Mouse (Mus musculus): Measurements from ENCODE around the gene Zzef1. TPM values are rescaled to one million over a fixed set of nuclear protein-coding genes. Genes with fewer than 3 reads are reported as not detected.

Zzef1 gene
- total and polyA plus RNA-seq, 3 experiments: 10.5 to 20.8 (median 16.8) TPM

DNA sequence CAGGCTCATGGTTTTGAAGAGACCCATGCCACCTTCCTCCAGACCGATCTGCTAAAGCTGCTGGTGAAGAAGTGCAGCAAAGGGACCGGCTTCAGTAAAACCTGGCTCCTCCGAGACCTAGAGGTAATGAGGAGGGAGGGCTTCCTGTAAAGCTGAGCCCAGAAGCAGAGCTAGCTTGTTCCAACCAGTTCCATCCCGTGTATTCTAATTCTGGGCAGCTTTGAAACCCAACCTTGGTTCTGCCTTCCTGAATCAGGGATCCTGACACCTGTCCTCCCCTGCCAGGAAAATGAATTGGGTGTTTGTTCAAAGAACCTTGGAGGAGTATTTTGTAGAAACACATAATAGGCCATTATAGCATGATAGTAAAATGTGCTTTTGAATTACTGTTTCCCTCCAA is 112.4 kb downstream of the Zzef1 start:
- Histone ChIP-seq H3K4me3 (replicated peaks in 1 of 3; ENCODE audit: low read depth in 2 of 3, low read length in 2 of 3, poor library complexity in 1 of 3) (no peak overlapping the region), H3K4me2 (ENCODE audit: insufficient read depth, low read depth, poor library complexity, severe bottlenecking) (no peak overlapping the region), H3K27ac (ENCODE audit: insufficient read depth, low read depth) (no peak overlapping the region), H3K9ac (ENCODE audit: insufficient read depth, low read depth) (no peak overlapping the region), H3K36me3 (replicated peaks in 1 of 2; ENCODE audit: control insufficient read depth in 1 of 2, insufficient read depth in 1 of 2, low read length in 1 of 2) (peaks cover 55 to 85% of the 10 kb centered on the region in 2 experiments), H3K79me2 (replicated peaks; ENCODE audit: control insufficient read depth, extremely low read depth, insufficient read depth, poor library complexity, severe bottlenecking) (no peaks in the 10 kb centered on the region), H3K4me1 (ENCODE audit: control insufficient read depth in 1 of 2, insufficient read depth in 2 of 2) (no peaks in the 10 kb centered on the region), H3K27me3 (replicated peaks) (no peaks in the 10 kb centered on the region), H3K9me3 (replicated peaks; ENCODE audit: low read length) (peaks cover 3% of the 10 kb centered on the region)
- DNase-seq (ENCODE audit: extremely low read depth): no peak
- TF ChIP-seq GABPA (IDR thresholded peaks at IDR 0.05; ENCODE audit: insufficient replicate concordance, low read depth, low read length) (no peak), POLR2A (IDR thresholded peaks at IDR 0.05; ENCODE audit: low read depth, low read length) (no peak), RAD21 (IDR thresholded peaks at IDR 0.05; ENCODE audit: low read depth, low read length) (no peak), MAZ (IDR thresholded peaks at IDR 0.05; ENCODE audit: low read depth, low read length) (no peak), KAT2A (IDR thresholded peaks at IDR 0.05; ENCODE audit: insufficient replicate concordance, low read length) (no peak), HCFC1 (IDR thresholded peaks at IDR 0.05; ENCODE audit: low read depth, low read length) (no peak), MXI1 (IDR thresholded peaks at IDR 0.05; ENCODE audit: low read depth, low read length) (no peak), ZC3H11A (IDR thresholded peaks at IDR 0.05; ENCODE audit: low read depth, low read length) (no peak), CHD1 (IDR thresholded peaks at IDR 0.05; ENCODE audit: low read depth, low read length) (no peak), PAX5 (IDR thresholded peaks at IDR 0.05; ENCODE audit: low read length) (no peak), MYC (IDR thresholded peaks at IDR 0.05; ENCODE audit: low read depth, low read length) (no peak), CTCF (conservative IDR thresholded peaks at IDR 0.05 in 1 of 2, IDR thresholded peaks at IDR 0.05 in 1 of 2; ENCODE audit: low read depth in 2 of 2, low read length in 2 of 2) (no peak), NELFE (IDR thresholded peaks at IDR 0.05; ENCODE audit: low read depth, low read length) (no peak), IRF4 (IDR thresholded peaks at IDR 0.05; ENCODE audit: low read depth, low read length) (no peak)
- dilution Hi-C loops (cut with MboI; ENCODE audit: extremely low pct_ligation_motif_present, extremely low pct_unique_long_range_greater_than_20kb, low sequenced_read_pairs) (no loop called here), in situ Hi-C loops (cut with MboI; ENCODE audit: low pct_ligation_motif_present, low pct_unique_long_range_greater_than_20kb, low sequenced_read_pairs) (no loop called here)

DNA sequence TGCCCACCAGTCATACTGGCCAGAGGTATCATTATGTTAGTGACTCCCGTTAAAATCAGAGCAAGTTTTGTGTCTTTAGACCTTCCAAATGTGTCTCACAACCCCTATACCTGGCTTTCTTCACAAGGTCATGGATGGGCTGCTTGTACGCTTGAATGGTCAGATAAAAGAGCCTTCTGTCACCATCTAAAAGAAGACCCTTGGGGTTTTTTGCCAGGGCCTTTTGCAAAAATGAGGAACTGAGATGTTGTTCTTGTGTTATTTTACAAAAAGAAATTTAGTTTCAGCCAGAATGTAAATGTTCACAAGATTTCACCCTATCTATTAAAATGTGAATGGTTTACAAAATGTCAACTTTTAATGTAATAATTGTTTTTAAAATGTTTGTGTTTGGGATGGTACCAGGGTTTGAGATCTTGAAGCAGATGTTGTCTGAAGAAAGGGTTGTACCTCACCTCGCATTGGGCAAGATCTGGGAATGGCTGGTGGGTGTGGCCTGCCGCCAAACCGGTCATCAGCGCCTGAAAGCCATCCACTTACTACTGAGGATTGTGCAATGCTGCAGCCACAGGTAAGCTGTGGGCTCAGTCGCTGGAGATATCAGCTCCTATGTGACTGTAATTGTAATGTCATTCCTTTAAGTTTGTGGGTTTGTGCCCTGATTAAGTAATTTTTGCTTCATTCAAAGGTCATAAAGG is 121.4 kb downstream of the Zzef1 start:
- H3K4me2 ChIP-seq (ENCODE audit: insufficient read depth, low read depth, poor library complexity, severe bottlenecking): peak overlapping the region; percentile 61
- dilution Hi-C loops (cut with MboI; ENCODE audit: extremely low pct_ligation_motif_present, extremely low pct_unique_long_range_greater_than_20kb, low sequenced_read_pairs) (no loop called here), in situ Hi-C loops (cut with MboI; ENCODE audit: low pct_ligation_motif_present, low pct_unique_long_range_greater_than_20kb, low sequenced_read_pairs) (loop anchor here (5.0 kb wide), 1 partner anchor 65 kb away; no protein-coding TSS in a partner anchor)
- H3K27ac ChIP-seq (ENCODE audit: insufficient read depth, low read depth): peak overlapping the region; percentile 62
- H3K4me1 ChIP-seq (ENCODE audit: control insufficient read depth in 1 of 2, insufficient read depth in 2 of 2): peaks cover 15 to 67% of the 10 kb centered on the region in 2 experiments
- H3K4me3 ChIP-seq (replicated peaks in 1 of 3; ENCODE audit: low read depth in 2 of 3, low read length in 2 of 3, poor library complexity in 1 of 3): peak overlapping the region in 1 of 3 experiments; percentile 4
- peak; percentile 81 for DNase-seq (ENCODE audit: extremely low read depth)
- no peaks in the 10 kb centered on the region for H3K79me2 ChIP-seq (replicated peaks; ENCODE audit: control insufficient read depth, extremely low read depth, insufficient read depth, poor library complexity, severe bottlenecking)
- peak overlapping the region; percentile 14; the same call in 1 of the 2 replicates for H3K9ac ChIP-seq (ENCODE audit: insufficient read depth, low read depth)
- H3K36me3 ChIP-seq (replicated peaks in 1 of 2; ENCODE audit: control insufficient read depth in 1 of 2, insufficient read depth in 1 of 2, low read length in 1 of 2): peaks cover 51 to 76% of the 10 kb centered on the region in 2 experiments
- no peaks in the 10 kb centered on the region for H3K9me3 ChIP-seq (replicated peaks; ENCODE audit: low read length)
- H3K27me3 ChIP-seq (replicated peaks): no peaks in the 10 kb centered on the region
- TF ChIP-seq SMC3 (IDR thresholded peaks at IDR 0.05; ENCODE audit: low read depth, low read length) (no peak; the same call in 1 of the 2 replicates), NELFE (IDR thresholded peaks at IDR 0.05; ENCODE audit: low read depth, low read length) (peak; percentile 26; the same call in 1 of the 2 replicates), JUND (conservative IDR thresholded peaks at IDR 0.05; ENCODE audit: low read depth, low read length) (peak; percentile 66; the same call in 1 of the 2 replicates), E2F4 (IDR thresholded peaks at IDR 0.05; ENCODE audit: insufficient replicate concordance, low read depth, low read length) (no peak), UBTF (IDR thresholded peaks at IDR 0.05; ENCODE audit: low read depth, low read length) (no peak), CHD1 (IDR thresholded peaks at IDR 0.05; ENCODE audit: low read depth, low read length) (no peak), CTCF (conservative IDR thresholded peaks at IDR 0.05 in 1 of 2, IDR thresholded peaks at IDR 0.05 in 1 of 2; ENCODE audit: low read depth in 2 of 2, low read length in 2 of 2) (no peak), USF2 (conservative IDR thresholded peaks at IDR 0.05; ENCODE audit: low read depth, low read length) (no peak), TBP (conservative IDR thresholded peaks at IDR 0.05; ENCODE audit: low read depth, low read length) (no peak), MXI1 (IDR thresholded peaks at IDR 0.05; ENCODE audit: low read depth, low read length) (peak; percentile 71), ZKSCAN1 (IDR thresholded peaks at IDR 0.05; ENCODE audit: borderline replicate concordance, low read depth, low read length) (no peak), ETS1 (conservative IDR thresholded peaks at IDR 0.05; ENCODE audit: low read depth, low read length) (peak; percentile 80), POLR2A (IDR thresholded peaks at IDR 0.05; ENCODE audit: low read depth, low read length) (no peak), CHD2 (IDR thresholded peaks at IDR 0.05; ENCODE audit: low read length) (peak; percentile 71), TCF12 (IDR thresholded peaks at IDR 0.05; ENCODE audit: low read depth, low read length) (peak; percentile 82), KAT2A (IDR thresholded peaks at IDR 0.05; ENCODE audit: insufficient replicate concordance, low read length) (0 out of 2 replicates have a peak, but pooled peaks have one; percentile 25), RAD21 (IDR thresholded peaks at IDR 0.05; ENCODE audit: low read depth, low read length) (no peak), MYC (IDR thresholded peaks at IDR 0.05; ENCODE audit: low read depth, low read length) (peak; percentile 72; the same call in 1 of the 2 replicates), MAZ (IDR thresholded peaks at IDR 0.05; ENCODE audit: low read depth, low read length) (no peak; the same call in 1 of the 2 replicates), NRF1 (IDR thresholded peaks at IDR 0.05; ENCODE audit: low read depth, low read length) (no peak), POLR2AphosphoS2 (IDR thresholded peaks at IDR 0.05; ENCODE audit: low read depth, low read length) (no peak), MAFK (IDR thresholded peaks at IDR 0.05; ENCODE audit: insufficient replicate concordance, low read length) (0 out of 2 replicates have a peak, but pooled peaks have one; percentile 27), RCOR1 (conservative IDR thresholded peaks at IDR 0.05; ENCODE audit: low read depth, low read length) (peak; percentile 95), GABPA (IDR thresholded peaks at IDR 0.05; ENCODE audit: insufficient replicate concordance, low read depth, low read length) (no peak), ZNF384 (IDR thresholded peaks at IDR 0.05; ENCODE audit: low read depth, low read length) (peak; percentile 63)

All from CH12.LX (cell line).